Mouse (Mus musculus) kidney, postnatal 36 days (tissue): Measurements from ENCODE around the gene Lrp3.
"Not testable (repeated sequence)": the region's sequence is repeated elsewhere in the genome, so short reads cannot be mapped to it uniquely, and the experiment has no call there.

Source experiments
- DNase-seq, 2 experiments: peaks; one replicate each; pipeline ENCODE4 v3.0.0; 2021 to 2022; ENCODE audit warnings: mixed read lengths in 2 of 2

Gene Lrp3

DNA sequence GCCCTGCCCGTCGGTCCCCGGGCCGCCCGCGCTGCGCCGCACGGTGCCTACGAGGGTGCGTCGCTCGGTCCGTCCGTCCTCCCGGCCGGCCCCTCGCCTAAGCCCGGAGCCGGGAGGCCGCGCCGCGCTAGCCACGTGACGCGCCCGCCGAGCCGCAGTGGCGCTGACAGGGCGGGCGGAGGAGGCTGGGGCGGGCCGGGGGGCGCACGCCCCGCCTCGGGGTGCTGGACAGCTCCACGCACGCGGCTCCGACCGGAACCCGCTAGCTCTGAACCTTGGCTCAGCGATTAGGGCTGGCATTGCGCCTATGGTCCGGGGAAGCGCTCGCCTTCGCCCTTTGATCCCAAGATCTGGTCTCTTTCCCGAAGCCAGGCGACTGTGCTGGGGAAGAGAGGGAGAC lies at the start of gene Lrp3:
Lrp3 (minus strand) TSS at position 274 of the 400 bp plus-strand sequence.
- peak; percentile 94 to 95 for DNase-seq

DNA sequence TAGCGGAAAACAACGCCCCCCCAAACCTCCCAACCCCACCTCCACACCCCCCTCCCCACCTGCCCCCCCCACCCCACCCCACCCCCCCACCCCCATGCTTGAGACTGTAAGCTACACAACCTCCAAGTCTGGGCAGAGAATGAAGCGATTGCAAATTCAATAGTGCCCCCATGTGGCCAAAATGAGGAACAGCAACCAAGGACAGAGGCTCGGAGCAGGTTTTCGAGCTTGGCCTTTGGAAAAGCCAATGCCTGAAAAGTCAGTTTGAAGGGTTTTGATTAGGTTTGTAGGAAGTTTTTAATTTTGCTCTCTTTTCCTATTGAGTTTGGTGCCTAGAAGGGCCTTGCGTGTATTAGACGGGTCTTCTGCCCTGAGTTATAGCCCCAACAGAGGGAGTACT lies 49.4 kb upstream of the Lrp3 start:
- peak; percentile 56 to 71 for DNase-seq

DNA sequence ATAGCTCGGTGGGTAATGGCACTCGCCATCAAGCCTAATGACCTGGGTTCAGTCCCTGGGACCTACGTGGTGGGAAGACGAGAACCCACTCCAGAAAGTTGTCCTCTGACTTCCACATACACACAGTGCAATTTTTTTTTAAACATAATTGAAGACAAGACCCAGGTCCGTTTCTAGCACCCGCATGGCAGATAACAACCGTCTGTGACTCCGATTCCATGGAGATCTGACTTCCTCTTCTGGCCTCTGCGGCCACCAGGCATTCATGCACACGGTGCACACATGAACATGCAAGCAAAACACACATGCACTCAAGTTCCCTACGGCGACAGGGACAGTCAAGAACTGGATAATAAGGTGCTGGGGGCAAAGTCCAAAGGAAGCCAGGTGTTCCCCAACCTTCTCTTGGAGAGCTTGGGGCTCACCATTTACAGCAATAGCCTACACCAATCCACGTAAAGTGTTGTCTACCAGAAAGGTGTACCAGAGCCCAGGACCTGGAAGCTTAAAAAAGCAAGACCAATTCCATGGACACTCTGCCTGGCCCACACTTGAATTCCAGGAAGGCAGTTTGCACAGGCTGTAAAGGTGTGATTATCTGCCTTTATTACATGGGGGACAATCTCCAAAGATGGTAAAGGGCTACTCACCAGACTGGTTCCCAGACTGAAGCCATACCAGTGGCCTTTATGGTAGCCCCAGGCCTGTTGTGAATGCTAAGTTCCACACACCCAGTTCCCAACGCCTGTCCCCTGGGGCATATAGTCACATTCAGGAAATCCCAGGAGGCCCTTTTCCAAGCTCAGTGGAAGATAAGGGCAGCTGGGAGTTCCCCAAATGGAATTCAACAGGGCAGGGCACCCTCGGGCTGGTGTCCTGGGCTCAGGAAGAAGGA lies 48.5 kb upstream of the Lrp3 start:
- DNase-seq, result no peak

DNA sequence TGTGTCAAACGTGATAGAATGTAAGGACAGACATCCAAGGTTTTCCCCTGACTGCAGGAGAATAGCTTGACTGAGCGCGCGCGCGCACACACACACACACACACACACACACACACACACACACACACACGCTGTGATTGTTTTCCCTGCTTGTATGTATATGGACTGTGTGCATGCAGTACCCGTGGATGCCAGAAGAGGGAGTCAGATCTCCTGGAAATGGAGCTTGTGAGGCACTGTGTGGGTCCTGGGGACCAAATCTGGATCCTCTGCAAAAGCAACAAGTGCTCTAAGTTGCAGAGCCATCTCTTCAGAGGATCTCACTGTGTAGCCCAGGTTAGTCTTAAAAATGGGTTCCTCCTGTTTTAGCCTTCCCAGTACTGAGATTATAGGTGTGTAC lies 44.1 kb upstream of the Lrp3 start:
- peak in 1 of 2 experiments; percentile 30 for DNase-seq

DNA sequence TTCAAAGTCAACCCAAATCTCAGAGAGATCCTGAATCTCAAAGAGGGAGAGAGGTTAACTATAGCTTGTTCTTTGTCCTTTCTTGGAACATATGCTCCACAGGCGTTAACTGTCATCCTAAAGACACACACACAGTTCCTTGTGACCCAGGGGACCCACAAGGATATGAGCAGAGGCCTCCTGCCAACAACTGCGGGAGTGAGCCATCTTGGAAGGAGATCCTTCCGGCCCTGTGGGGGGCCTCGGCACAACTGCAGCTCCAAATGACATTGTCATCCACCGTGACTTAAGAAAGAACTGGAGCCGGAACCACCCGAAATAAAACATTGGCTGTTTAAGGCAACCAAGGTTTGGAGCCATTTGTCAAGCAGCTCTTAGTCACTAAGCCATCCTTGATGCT lies 43.0 kb upstream of the Lrp3 start:
- peak in 1 of 2 experiments; percentile 22 for DNase-seq

DNA sequence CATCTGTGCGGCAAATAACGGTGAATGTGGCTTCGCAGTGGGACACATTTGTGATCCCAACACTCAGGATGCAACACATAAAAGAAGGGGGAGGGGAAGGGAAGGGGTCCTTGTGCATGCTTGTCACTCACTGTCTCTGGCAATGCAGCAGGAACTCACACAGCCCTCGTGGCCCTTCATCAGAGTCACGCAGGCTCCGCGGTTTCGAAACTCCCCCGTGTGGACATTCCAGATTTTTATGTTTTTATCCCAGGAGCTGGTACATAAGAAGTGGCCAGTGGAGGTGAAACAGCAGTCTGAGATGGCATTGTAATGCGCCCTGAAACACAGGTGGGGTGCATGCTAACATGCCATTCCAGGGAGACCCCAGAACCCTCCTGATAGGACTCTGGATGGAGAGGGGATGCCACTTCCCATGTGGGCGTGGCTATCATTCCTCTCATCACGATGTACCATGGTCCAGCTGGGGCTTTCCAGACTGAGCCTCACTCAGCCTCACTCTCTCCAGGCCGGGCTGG lies 36.8 kb upstream of the Lrp3 start:
- peak; percentile 40 to 64 for DNase-seq

DNA sequence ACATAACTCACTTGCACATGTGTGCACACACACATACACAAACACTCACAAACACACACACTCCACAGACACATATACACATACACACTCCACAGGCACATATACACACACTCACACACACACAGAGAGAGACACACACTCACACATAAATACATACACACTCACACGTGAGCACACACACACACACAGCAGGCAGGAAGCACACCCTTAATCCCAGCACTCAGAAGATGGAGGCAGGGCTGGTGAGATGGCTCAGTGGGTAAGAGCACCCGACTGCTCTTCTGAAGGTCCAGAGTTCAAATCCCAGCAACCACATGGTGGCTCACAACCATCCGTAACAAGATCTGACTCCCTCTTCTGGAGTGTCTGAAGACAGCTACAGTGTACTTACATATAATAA lies 22.6 kb upstream of the Lrp3 start:
- DNase-seq, result not testable (repeated sequence)

DNA sequence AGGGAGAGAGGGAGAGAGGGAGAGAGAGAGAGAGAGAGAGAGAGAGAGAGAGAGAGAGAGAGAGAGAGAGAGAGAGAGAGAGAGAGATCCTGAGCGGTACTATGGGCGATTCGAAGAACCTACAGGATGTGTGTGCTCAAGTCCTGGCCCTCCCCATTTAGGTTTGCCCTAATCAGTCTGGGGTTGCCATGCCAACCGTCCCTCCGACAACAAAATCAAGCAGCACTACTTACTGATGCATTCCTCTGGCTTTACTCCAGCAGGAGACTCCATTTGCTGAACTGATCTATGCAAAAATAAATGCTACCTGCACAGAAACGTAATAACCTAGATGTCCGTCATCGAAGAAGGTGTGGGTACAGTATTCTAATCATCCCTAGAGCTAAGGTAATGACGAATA lies 20.0 kb upstream of the Lrp3 start:
- peak; percentile 65 to 72 for DNase-seq

DNA sequence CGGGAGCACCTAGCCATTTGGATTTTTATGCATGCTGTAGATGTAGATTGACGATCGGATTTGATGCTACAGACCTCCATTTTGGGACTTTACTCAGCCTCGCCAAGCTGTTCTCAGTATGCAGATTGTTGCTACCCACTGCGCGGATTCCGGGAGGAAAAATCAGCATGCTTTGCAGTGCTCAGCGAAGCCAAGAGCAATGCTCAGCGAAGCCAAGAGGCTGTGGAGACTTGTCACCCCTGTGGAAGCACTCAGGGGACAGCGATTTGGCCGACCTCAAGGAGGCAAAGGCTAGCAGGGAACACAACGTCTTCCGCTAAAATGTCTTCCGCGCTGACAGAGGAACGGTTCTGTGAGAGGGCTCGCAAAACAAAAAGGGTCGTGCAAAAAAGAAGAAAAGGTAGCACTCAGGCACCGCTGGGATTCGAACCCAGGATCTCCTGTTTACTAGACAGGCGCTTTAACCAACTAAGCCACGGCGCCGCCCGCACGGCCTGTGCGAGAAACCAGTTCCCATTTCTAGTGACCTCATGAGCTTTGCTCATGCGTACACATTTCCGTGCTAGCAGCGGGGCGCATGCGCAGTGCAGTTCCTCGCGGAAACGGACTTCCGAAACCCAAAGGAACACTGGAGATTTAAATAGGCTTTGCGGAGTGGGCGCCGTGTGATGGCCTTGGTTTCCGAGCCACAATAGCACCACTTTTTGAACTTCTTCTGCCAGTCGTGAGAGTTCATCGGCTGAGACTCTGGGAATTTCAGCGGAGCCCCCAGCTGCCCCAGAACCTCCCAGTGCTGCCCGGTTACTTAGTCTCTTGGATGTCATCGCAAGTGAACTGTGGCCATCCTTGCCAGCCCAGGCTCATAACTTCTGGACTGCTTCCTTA lies 19.3 kb upstream of the Lrp3 start:
- DNase-seq, result peak; percentile 97 to 98

DNA sequence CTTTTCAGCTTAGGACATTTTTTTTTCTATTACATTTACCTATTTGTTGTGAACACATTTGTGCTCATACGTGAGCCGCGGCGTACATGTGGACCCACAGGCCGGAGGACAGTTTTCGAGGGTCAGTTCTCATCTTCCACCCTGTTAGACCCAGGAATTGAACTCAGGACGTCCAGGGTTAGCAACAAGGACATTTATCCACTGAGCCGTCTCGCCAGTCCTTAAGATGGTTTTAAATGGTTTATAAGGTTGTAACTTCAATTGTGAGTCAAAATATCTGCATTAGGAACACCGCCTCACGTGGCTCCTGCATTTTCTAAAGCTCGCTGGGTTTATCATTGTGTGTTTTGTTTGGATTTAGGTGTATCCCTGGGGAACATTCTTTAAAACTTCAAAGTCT lies 18.6 kb upstream of the Lrp3 start:
- DNase-seq, result no peak

DNA sequence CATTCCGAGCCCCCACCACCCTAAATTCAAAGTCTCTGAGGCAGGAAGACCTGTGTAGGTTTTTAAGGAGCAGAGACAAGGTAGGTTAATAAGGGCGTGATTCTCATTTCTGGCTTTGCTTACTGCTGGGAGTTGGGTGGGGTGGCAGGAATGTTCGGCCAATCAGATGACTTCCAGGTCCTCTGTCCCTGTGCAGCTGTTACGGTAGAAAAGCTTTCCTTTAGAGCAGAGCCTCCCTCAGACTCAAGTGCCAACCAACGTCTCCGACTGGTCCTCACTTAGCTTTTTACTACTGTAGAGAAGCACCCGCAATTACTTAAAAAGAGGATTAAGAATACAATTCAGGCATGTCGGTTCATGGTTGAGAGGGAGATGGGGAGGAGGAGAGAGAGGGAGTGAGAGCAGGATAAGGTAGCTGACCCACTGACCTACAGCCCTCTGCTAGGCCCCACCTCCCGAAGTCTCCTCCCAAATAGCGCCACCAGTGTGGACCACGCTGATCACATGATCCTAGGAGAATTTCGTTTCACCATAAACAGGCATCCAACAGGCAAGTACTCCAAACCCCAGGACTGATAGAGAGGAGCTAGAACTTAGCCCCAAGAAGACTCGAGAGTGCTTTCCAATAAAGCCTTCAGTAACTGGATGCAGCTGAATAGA lies 17.6 kb upstream of the Lrp3 start:
- no peak for DNase-seq

DNA sequence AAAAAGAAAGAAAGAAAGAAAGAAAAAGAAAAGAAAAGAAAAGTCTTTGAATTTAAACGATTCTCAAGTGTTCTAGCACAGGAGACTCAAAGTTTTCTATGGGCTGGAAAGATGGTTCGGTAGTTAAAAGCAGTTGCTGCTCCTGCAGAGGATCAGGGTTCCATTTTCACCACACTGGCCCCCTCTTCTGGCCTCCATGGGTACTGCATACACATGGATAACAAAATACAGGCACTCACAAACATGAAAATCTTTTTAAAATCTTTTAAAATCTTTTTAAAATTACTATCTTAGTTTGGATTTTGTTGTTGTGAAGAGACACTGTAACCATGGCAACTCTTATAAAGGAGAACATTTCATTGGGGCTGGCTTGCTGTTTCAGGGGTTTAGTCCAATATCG lies 15.0 kb upstream of the Lrp3 start:
- DNase-seq, result peak in 1 of 2 experiments; percentile 39

DNA sequence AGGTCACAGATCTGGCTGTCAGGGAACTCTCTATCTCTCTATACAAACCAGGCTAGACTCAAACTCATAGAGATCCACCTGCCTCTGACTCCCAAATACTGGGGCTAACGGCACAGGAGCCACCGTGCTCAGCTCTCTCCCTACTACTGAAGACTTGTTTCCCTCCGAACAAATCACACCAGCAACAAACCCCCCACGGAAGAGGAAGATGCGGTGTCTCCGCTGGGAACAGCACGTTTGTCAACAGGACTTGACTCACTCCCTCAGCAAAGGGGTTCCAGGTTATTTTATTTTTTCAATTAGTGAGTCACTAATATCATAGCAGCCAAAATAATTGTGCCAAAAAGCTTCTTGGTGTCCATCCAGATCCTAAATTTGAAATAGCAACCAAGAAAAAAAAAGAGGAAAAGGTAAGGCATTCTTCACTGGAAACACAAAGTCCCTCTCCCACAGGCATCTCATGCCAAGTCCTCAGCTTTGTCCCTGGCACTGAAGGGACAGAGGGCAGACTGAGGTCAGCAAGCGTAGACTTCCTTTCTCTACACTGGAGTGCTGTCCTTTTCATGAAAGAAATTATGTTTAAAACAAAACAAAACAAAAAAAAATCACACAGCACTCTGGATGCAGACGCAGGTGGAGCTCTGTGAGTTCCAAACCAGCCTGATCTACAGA lies 5.5 kb upstream of the Lrp3 start:
- peak; percentile 64 to 68 for DNase-seq

DNA sequence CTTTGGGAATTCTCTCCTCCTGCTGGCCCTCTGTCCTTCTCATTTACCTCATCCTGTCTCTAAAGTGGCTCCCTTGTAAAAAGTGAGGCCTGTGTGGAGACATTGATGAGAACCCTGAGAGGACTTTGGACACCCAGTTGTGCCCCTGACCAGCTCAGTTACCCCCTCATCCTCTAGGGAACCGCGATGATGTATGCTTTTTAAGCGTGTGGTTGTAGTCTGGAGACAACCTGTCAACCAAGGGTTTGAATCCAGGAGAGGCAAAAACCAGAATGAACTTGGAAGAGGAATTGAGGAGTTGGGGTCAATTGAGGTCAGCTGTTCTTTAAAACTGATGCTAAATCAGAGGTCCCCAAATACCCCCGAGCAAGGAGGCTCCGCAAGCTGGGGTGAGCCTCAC lies 433 bp upstream of the Lrp3 start:
- no peak for DNase-seq

DNA sequence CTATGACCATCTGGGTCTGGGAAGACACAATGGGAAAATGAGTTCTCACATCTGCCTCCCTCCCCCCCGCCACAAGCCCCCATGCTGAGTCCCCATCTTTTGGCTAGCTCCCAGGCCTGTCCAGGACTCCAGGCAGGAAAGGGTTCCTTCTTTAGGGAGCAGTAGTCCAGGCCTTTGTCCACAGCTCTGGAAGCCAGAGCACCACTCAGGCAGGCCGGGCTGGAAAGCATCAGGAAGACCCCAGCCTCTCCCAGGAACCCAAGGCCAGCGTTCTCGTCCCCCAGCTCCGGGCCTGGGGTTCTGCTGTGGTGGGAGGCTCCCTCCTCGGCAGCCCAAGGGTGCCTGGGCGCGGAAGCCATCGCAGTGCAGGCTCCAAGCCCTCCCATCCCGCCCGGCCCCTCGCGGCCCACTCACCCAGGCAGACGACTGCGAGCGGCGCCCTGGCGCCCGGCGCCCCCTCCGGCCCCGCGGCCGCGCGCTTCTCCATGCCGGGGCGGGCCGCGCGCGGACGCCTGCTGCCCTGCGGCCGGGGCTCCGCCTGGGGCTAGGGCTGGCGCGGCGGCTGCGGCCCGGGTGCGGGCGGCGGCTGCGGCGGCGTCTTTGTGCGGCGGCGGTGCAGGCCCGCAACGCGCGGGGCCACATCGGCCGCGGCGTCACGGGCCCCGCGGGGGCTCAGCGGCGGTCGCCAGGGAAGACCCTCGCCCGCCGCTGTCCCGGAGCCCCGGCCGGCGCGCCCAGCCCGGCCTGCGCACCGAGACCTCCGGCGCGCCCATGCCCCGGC lies 666 bp downstream of the Lrp3 start:
- DNase-seq, result peak in 1 of 2 experiments; percentile 40

DNA sequence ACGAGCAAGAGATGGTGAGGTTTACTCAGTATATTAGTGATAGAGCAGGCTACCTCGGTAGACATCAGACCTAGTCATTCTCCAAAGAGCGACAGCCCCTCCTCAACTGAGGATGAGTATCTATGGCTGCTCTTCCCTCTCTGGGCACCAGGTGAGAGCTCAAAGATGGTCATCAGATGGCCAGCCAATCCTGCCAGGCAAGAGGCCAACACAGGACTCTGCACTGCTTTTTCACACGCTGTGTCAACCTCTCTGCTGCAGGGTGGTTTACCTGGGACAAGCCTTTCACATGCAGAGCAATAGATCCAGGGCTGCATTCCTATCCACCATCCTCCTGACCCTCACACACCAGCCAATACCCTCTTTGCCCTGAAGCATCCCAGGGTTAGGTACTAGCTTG lies 3.5 kb downstream of the Lrp3 start:
- no peak for DNase-seq

DNA sequence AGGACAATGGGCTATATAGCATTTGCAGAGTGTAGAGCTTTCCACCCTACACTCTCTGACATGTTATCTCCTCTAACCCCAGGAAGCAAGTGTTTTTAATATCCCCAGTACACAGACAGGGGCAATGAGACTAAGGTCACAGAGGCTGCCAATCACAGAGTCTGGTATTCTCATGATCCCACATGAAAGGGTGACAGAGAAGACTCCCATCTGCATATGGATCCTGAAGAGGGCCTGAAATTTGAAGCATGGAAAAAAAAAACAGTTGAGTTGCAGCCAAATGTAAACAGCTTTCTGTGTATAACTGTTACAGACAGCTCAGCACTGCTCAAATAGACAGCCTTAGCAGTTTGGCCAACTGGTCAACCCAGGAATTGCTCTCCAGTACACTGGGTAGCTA lies 15.5 kb downstream of the Lrp3 start:
- DNase-seq, result no peak

DNA sequence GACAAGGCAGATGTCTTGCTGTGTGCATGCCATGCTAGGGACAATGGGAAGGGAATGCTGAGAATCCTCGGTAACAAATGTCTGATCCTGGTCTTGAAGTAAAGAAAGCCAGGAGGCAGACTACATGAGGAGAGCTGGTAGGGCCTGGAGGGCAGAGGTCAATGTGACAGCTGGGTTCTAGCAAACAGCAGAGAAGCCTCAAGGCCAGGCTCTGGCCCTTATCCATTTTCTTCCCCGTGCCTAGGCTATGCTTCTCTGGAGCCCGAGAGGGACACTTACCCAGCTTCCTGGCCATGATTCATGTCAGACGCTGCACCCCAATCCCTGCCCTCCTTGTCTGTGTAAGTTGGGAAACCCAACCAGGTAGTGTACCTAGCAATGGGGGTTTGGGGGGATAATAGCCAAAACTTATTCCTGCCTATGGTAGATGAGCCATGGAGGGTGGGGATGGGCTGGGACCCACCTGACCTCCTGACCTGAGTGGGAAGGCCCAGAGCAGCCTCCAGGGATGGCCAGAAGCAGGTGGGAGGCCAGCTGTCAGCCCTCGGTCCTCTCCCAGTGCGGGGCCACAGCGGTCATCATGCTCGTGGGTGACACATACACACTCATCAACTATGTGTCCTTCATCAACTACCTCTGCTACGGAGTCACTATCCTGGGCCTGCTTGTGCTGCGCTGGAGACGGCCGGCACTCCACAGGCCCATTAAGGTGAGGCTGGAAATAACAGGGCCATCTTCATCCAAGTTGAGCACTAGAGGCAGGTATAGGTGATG lies 16.1 kb downstream of the Lrp3 start:
- no peak for DNase-seq

DNA sequence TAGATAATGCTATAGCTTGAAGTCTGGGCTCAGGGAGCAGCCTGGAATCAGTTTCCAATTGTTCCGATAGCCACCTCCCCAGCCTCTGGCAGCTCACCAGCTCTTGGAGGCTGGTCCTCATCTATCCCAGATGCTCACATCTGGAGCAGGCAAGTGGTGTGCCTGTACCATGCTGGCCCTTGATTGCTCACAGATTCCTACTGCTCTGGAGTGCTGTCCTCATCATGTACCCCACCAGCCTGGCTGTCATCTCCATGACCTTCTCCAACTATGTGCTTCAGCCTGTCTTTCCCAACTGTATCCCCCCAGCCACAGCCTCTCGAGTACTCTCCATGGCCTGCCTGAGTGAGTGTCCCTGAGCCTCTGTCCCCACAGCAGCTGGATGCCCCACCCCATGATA lies 18.3 kb downstream of the Lrp3 start:
- no peak for DNase-seq

DNA sequence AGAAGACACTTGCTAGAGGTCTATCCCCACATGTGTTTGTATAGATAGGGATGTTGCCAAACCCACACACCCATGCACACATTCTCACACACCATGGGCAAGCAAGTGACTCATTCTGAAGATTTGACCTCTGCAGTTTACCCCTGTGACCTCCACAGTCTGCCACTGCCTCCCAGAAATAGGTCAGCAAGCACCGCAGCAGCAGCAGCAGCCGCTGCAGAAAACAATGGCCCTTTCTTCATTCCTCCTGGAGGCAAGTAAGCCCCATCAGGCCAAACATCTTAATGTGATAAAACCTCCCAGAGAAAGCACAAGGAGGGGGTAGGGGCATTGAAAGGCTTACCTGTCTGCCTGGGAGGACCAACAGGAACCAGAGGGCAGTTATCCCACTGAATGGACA lies 24.0 kb downstream of the Lrp3 start:
- no peak for DNase-seq

DNA sequence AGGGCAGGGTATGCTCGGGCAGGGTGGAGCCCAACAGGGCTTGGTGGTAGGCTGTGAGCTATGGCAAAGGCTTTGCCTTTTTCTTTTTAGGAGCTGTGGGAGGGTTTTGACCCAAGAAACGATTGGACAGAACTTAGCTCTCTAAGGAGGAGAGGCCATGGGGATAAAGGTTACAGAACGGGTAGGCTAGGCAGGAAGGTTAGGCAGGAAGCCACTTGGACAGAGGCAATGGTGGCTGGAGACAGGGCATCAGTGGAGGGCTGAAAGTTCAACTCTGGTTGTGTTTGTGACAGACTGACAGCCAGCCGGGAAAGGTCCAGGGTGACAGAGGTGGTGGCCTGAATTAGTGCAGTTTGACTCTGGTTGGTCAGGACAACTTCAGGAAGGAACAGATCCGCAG lies 25.6 kb downstream of the Lrp3 start:
- no peak for DNase-seq
